Mouse (Mus musculus) induced T-regulatory cell, adult 2 months (primary cell): ENCODE data around the gene Celsr3.
A peak's percentile ranks its signal among the peaks of the same experiment; 100 is the strongest.

ENCODE experiments used
- DNase-seq: peaks from one replicate; pipeline ENCODE4 v3.0.0-alpha.2; 2012; ENCODE audit warnings: low read depth

Celsr3 gene

GRCm38 (mm10) chr9:108825820-108826699 lies at the start of gene Celsr3:
Gene Celsr3 (plus strand): TSS chr9:108826320.
- DNase-seq = peak; percentile 48

GRCm38 (mm10) chr9:108776614-108777013 lies 49.5 kb upstream of the Celsr3 start:
- no peak for DNase-seq

- DNase-seq = no peak
These were observed 48.8 kb upstream of the Celsr3 start for GRCm38 (mm10) chr9:108777276-108777675.

- no peak for DNase-seq
These were observed 45.2 kb upstream of the Celsr3 start for GRCm38 (mm10) chr9:108780959-108781358.

GRCm38 (mm10) chr9:108781891-108782290 lies 44.2 kb upstream of the Celsr3 start:
- no peak for DNase-seq

- no peak for DNase-seq
These were observed 43.1 kb upstream of the Celsr3 start for GRCm38 (mm10) chr9:108782836-108783547.

- peak; percentile 94 for DNase-seq
These were observed 42.3 kb upstream of the Celsr3 start, which contains the start of gene Ip6k2 for GRCm38 (mm10) chr9:108783548-108784463. Gene Ip6k2 (plus strand): TSS chr9:108783796.

- peak; percentile 43 for DNase-seq
These were observed 40.7 kb upstream of the Celsr3 start for GRCm38 (mm10) chr9:108785416-108785815.

GRCm38 (mm10) chr9:108786494-108786893 lies 39.6 kb upstream of the Celsr3 start:
- no peak for DNase-seq

- DNase-seq = no peak
These were observed 39.0 kb upstream of the Celsr3 start for GRCm38 (mm10) chr9:108787080-108787479.

GRCm38 (mm10) chr9:108788713-108789112 lies 37.4 kb upstream of the Celsr3 start:
- no peak for DNase-seq

- DNase-seq = no peak
These were observed 33.8 kb upstream of the Celsr3 start for GRCm38 (mm10) chr9:108792307-108792706.

GRCm38 (mm10) chr9:108792730-108793129 lies 33.4 kb upstream of the Celsr3 start:
- DNase-seq = peak; percentile 59

- no peak for DNase-seq
These were observed 30.8 kb upstream of the Celsr3 start for GRCm38 (mm10) chr9:108795281-108795680.

- no peak for DNase-seq
These were observed 30.4 kb upstream of the Celsr3 start for GRCm38 (mm10) chr9:108795762-108796161.

- DNase-seq = no peak
These were observed 29.7 kb upstream of the Celsr3 start for GRCm38 (mm10) chr9:108796351-108796981.

GRCm38 (mm10) chr9:108797477-108797876 lies 28.6 kb upstream of the Celsr3 start:
- DNase-seq = no peak

- DNase-seq = no peak
These were observed 27.5 kb upstream of the Celsr3 start for GRCm38 (mm10) chr9:108798508-108799075.

GRCm38 (mm10) chr9:108799564-108799963 lies 26.6 kb upstream of the Celsr3 start:
- no peak for DNase-seq

- DNase-seq = no peak
These were observed 20.4 kb upstream of the Celsr3 start for GRCm38 (mm10) chr9:108805768-108806167.

- DNase-seq = no peak
These were observed 19.7 kb upstream of the Celsr3 start for GRCm38 (mm10) chr9:108806379-108806778.
